8 mouse cellular contexts compared by ENCODE assay signal in the genomic region with DNA sequence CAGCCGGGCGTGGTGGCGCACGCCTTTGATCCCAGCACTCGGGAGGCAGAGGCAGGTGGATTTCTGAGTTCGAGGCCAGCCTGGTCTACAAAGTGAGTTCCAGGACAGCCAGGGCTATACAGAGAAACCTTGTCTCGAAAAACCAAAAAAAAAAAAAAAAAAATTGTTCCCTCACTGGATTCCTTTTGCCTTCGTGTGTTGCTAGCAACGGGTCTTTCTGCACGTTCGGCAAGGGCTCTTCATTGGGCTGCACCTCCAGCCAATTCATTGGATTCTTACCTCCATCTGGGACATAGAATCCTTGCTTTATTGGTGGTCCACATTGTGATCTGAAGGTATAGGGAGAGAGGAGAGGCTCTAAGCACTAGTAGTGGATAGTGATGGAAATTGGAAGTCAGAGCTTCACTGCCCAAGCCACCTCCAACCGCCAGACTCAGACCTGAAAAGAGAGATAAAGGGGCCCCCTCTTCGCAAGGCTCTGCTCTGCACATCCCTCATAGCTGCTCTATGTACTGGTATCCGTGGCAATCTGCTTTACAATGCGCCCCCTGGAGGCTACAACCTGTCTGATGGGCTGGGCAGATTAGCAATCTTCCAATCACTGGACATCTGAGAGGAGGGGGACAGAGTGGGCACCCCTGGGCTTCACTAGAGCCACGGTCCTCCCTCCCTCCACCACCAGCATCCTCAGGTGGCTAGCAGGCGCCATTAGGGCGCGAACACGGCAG. TPM values are rescaled to one million over a fixed set of nuclear protein-coding genes. Genes with fewer than 3 reads are reported as not detected.
DNase-seq lines count a peak whose midpoint lies in the region; ATAC-seq lines count a peak whose summit lies in the region.

No protein-coding gene starts in this region.

- no peak overlapping the region for H3K4me3 ChIP-seq in limb, embryonic 11.5 days (ENCODE audit: low read depth, low read length)
- peak overlapping the region; percentile 16 for H3K4me3 ChIP-seq in midbrain, embryonic 14.5 days (replicated peaks; ENCODE audit: low read depth, low read length)

- H3K9me3 ChIP-seq in limb, embryonic 11.5 days (ENCODE audit: control insufficient read depth, low read length): no peaks in the 10 kb centered on the region
- H3K9me3 ChIP-seq in midbrain, embryonic 14.5 days (ENCODE audit: control insufficient read depth, low read length): no peaks in the 10 kb centered on the region

- 47% methylated on average over 20 of the region's 20 CpGs for WGBS in limb, embryonic 11.5 days
- 43% methylated on average over 20 of the region's 20 CpGs for WGBS in midbrain, embryonic 14.5 days

- H3K27ac ChIP-seq in limb, embryonic 11.5 days (replicated peaks; ENCODE audit: low read depth, low read length): no peak overlapping the region
- no peak overlapping the region for H3K27ac ChIP-seq in midbrain, embryonic 14.5 days (replicated peaks; ENCODE audit: low read depth, low read length)

- peak; percentile 68 to 69; a peak in 3 of 4 replicates for ATAC-seq in hematopoietic stem cell, adult 5-6 weeks (replicated peaks in 1 of 2; ENCODE audit: insufficient read depth in 1 of 2, low FRiP score in 2 of 2, low TSS enrichment in 1 of 2, low read depth in 1 of 2, poor library complexity in 2 of 2, severe bottlenecking in 2 of 2)
- ATAC-seq in limb, embryonic 11.5 days (ENCODE audit: insufficient number of reproducible peaks, low FRiP score, low TSS enrichment, low read depth): no peak
- no peak for ATAC-seq in midbrain, embryonic 14.5 days (ENCODE audit: low FRiP score, low TSS enrichment)

- H3K27me3 ChIP-seq in limb, embryonic 11.5 days (ENCODE audit: control insufficient read depth, insufficient read depth, low read length): peaks cover 43% of the 10 kb centered on the region
- peaks cover 39% of the 10 kb centered on the region for H3K27me3 ChIP-seq in midbrain, embryonic 14.5 days (ENCODE audit: control insufficient read depth, insufficient read depth, low read length)

- no peak overlapping the region for H3K9ac ChIP-seq in limb, embryonic 11.5 days (ENCODE audit: low read length)
- peak overlapping the region; percentile 20; the same call in 1 of the 2 replicates for H3K9ac ChIP-seq in midbrain, embryonic 14.5 days (replicated peaks; ENCODE audit: low read length)

- H3K4me1 ChIP-seq in limb, embryonic 11.5 days (ENCODE audit: control insufficient read depth, insufficient read depth, low read length): peaks cover 4% of the 10 kb centered on the region; the same call in 1 of the 2 replicates
- H3K4me1 ChIP-seq in midbrain, embryonic 14.5 days (ENCODE audit: control insufficient read depth, insufficient read depth, low read length): 0 out of 2 replicates have a peak, but pooled peaks cover 8% of the 10 kb centered on the region

- no peak overlapping the region for H3K4me2 ChIP-seq in limb, embryonic 11.5 days (ENCODE audit: low read depth, severe bottlenecking)
- peak overlapping the region; percentile 36; the same call in 1 of the 2 replicates for H3K4me2 ChIP-seq in midbrain, embryonic 14.5 days (ENCODE audit: low read length)

- no peaks in the 10 kb centered on the region for H3K36me3 ChIP-seq in limb, embryonic 11.5 days (ENCODE audit: control insufficient read depth, insufficient read depth, low read length)
- H3K36me3 ChIP-seq in midbrain, embryonic 14.5 days (ENCODE audit: control insufficient read depth, insufficient read depth, low read length): no peaks in the 10 kb centered on the region

- DNase-seq in adrenal gland, adult (ENCODE audit: inconsistent age in 2 of 2, low spot score in 1 of 2): peak; percentile 63 to 86
- no peak for DNase-seq in adrenal gland, adult 8-10 months
- peak; percentile 81 for DNase-seq in CD4-positive, CD25-positive, alpha-beta regulatory T cell, adult 2 months (ENCODE audit: low read depth, low spot score)
- DNase-seq in cerebellum, adult 8-10 months: peak; percentile 64
- peak; percentile 71 for DNase-seq in limb, embryonic 11.5 days (ENCODE audit: low spot score)
- DNase-seq in midbrain, embryonic 14.5 days: peak; percentile 68
- peak; percentile 57 to 60 for DNase-seq in thymus, postnatal 36 days

RNA-seq across cellular contexts. Expression of a gene that starts 11.3 kb away (rescaled TPM):
- total RNA-seq in adrenal gland, adult 8-10 months (2022): 10 to 100 TPM in 2 of 4 experiments, 1 to 10 TPM in 2; 6.2 to 13.8 (median 9.5) TPM
- 0.45 and 1.4 TPM in 2 replicates for total RNA-seq in hematopoietic stem cell, adult 5-6 weeks (2017)
- 1.4 and 2.2 TPM in 2 replicates for polyA plus RNA-seq in limb, embryonic 11.5 days (2014; fragmentation: Nextera tagmentation; extraction: Ambion mirVana)
- 0.72 and 1.4 TPM in 2 replicates for polyA plus RNA-seq in midbrain, embryonic 14.5 days (2014; fragmentation: Nextera tagmentation; extraction: Ambion mirVana)

RNA-seq across cellular contexts. Expression of a gene that starts 16.4 kb away (rescaled TPM):
- total RNA-seq in adrenal gland, adult 8-10 months (2022): 10 to 100 TPM; 53.1 to 96.1 (median 73.9) TPM
- total RNA-seq in hematopoietic stem cell, adult 5-6 weeks (2017): 12.0 and 16.0 TPM in 2 replicates
- 11.9 and 12.4 TPM in 2 replicates for polyA plus RNA-seq in limb, embryonic 11.5 days (2014; fragmentation: Nextera tagmentation; extraction: Ambion mirVana)
- 71.1 and 72.7 TPM in 2 replicates for polyA plus RNA-seq in midbrain, embryonic 14.5 days (2014; fragmentation: Nextera tagmentation; extraction: Ambion mirVana)

RNA-seq across cellular contexts. Expression of a gene that starts 18.2 kb away (rescaled TPM):
- under 1 TPM; 0.12 to 1.00 (median 0.56) TPM for total RNA-seq in adrenal gland, adult 8-10 months (2022)
- not detected in 2 replicates for total RNA-seq in hematopoietic stem cell, adult 5-6 weeks (2017)
- polyA plus RNA-seq in limb, embryonic 11.5 days (2014; fragmentation: Nextera tagmentation; extraction: Ambion mirVana): 0.14 and 0.21 TPM in 2 replicates
- polyA plus RNA-seq in midbrain, embryonic 14.5 days (2014; fragmentation: Nextera tagmentation; extraction: Ambion mirVana): 2.4 and 2.8 TPM in 2 replicates

RNA-seq across cellular contexts. Expression of a gene that starts 49.5 kb away (rescaled TPM):
- 100 to 1,000 TPM; 100 to 121 (median 110) TPM for total RNA-seq in adrenal gland, adult 8-10 months (2022)
- 25.8 and 29.3 TPM in 2 replicates for total RNA-seq in hematopoietic stem cell, adult 5-6 weeks (2017)
- polyA plus RNA-seq in limb, embryonic 11.5 days (2014; fragmentation: Nextera tagmentation; extraction: Ambion mirVana): 64.4 and 71.7 TPM in 2 replicates
- polyA plus RNA-seq in midbrain, embryonic 14.5 days (2014; fragmentation: Nextera tagmentation; extraction: Ambion mirVana): 16.1 and 21.5 TPM in 2 replicates

RNA-seq across cellular contexts. Expression of a gene that starts 57.5 kb away (rescaled TPM):
- total RNA-seq in adrenal gland, adult 8-10 months (2022): 10 to 100 TPM; 44.2 to 57.9 (median 48.4) TPM
- 14.6 and 25.5 TPM in 2 replicates for total RNA-seq in hematopoietic stem cell, adult 5-6 weeks (2017)
- polyA plus RNA-seq in limb, embryonic 11.5 days (2014; fragmentation: Nextera tagmentation; extraction: Ambion mirVana): 69.3 and 73.6 TPM in 2 replicates
- polyA plus RNA-seq in midbrain, embryonic 14.5 days (2014; fragmentation: Nextera tagmentation; extraction: Ambion mirVana): 77.8 and 92.4 TPM in 2 replicates

Comparison
In these comparisons a context has a peak if more than half of its experiments do, and no peak if none do; other contexts are left out.
1. ATAC-seq: peak in hematopoietic stem cell, adult 5-6 weeks (2 of 2); none in limb, embryonic 11.5 days (single experiment) and midbrain, embryonic 14.5 days (single experiment).